Mouse (Mus musculus): ENCODE measurements at regions not wholly inside any gene's neighbourhood (a gene's known extent, or its start where the extent isn't known, plus 50 kb on each side); places are given as distances from the start of the nearest gene placed in this dataset.

GRCm38 (mm10) chr14:109700296-109700695 is 786.3 kb upstream of the Slitrk1 start:
- no peak for TF ChIP-seq CTCF (IDR thresholded peaks at IDR 0.05; ENCODE audit: borderline replicate concordance, insufficient read depth, low read depth, low read length)
- TF ChIP-seq POLR2A (IDR thresholded peaks at IDR 0.05; ENCODE audit: borderline replicate concordance, insufficient read depth, low read length) = no peak

Measured in cerebellum, adult 2 months (tissue).